10 mouse cellular contexts compared by ENCODE assay signal in the genomic region with DNA sequence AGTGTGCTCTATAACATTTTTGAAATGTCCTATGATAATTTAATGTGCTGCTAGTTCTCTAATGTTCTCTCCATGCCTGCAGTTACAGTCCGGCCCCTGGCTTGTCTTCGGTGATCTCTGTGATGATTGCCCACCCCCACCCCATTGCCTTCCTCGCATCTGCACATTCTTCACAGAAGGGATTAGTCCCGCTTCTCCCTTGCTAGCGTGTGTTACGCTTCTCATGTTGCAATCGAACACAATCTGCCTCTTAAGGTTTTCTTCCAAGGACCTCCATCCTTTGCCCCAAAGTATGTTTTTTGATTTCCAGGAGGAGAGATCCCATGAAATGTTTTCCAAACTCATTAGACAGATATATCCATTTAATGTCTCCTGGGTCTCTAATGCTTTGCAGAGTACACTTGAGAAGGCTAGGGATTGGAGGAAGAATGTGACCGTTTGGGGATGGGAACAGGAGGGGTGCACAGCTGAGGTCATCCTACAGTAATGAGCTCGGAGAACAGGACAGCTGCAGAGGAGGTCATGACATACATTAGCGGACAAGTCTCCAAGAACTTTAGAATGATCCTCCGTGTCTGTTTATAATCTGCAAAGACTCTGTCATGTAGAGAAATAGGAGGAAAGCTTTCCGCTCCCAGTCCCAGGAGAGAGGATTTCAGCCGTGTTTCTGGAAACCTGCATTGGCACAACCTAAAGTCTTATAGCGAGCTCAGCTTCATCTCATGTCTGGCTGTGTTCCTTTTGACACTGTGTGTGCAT.
DNase-seq lines count a peak whose midpoint lies in the region; ATAC-seq and TF ChIP-seq lines count a peak whose summit lies in the region.
"Had no signal": no experiment of that assay in that cellular context is flagged by ENCODE, and none has a peak within 500 bp of the region (broad histone marks: within the 10 kb centered on the region; RNA-seq: fewer than 3 reads in every experiment).

No protein-coding gene starts in this region.

- no peak overlapping the region for H3K4me3 ChIP-seq in lung, embryonic 15.5 days
- no peak overlapping the region for H3K4me3 ChIP-seq in lung, adult 2 months (replicated peaks; ENCODE audit: extremely low read depth, low read depth, low read length)
- H3K4me3 ChIP-seq in forebrain, embryonic 14.5 days (ENCODE audit: low read depth, low read length): no peak overlapping the region
- peak overlapping the region; percentile 7 for H3K4me3 ChIP-seq in limb, embryonic 15.5 days
- H3K4me3 ChIP-seq: erythroblast, embryonic 14.5 days had no signal

- no peak for TF ChIP-seq CTCF in lung, adult 2 months (IDR thresholded peaks at IDR 0.05; ENCODE audit: insufficient read depth, low read length)

- H3K4me2 ChIP-seq in lung, embryonic 15.5 days: peak overlapping the region; percentile 21
- 0 out of 2 replicates have a peak overlapping the region, but pooled peaks have one; percentile 10 for H3K4me2 ChIP-seq in forebrain, embryonic 14.5 days (ENCODE audit: low read length)
- peak overlapping the region; percentile 24 for H3K4me2 ChIP-seq in limb, embryonic 15.5 days

- H3K27me3 ChIP-seq in lung, embryonic 15.5 days: no peaks in the 10 kb centered on the region
- H3K27me3 ChIP-seq in forebrain, embryonic 14.5 days (replicated peaks; ENCODE audit: control insufficient read depth, insufficient read depth, low read length): no peaks in the 10 kb centered on the region
- no peaks in the 10 kb centered on the region for H3K27me3 ChIP-seq in limb, embryonic 15.5 days

- no peak overlapping the region for H3K9ac ChIP-seq in lung, embryonic 15.5 days
- no peak overlapping the region for H3K9ac ChIP-seq in forebrain, embryonic 14.5 days (ENCODE audit: low read length)
- no peak overlapping the region for H3K9ac ChIP-seq in limb, embryonic 15.5 days
- H3K9ac ChIP-seq: liver, embryonic 14.5 days had no signal

- 36% methylated on average over 14 of the region's 14 CpGs for WGBS in lung, embryonic 15.5 days
- WGBS in lung, adult 2 months: 54% methylated on average over 14 of the region's 14 CpGs
- 46% methylated on average over 14 of the region's 14 CpGs for WGBS in forebrain, embryonic 14.5 days
- WGBS in limb, embryonic 15.5 days: 26% methylated on average over 14 of the region's 14 CpGs

- H3K36me3 ChIP-seq in lung, embryonic 15.5 days: no peaks in the 10 kb centered on the region
- no peaks in the 10 kb centered on the region for H3K36me3 ChIP-seq in forebrain, embryonic 14.5 days (ENCODE audit: control insufficient read depth, insufficient read depth, low read length)
- no peaks in the 10 kb centered on the region for H3K36me3 ChIP-seq in limb, embryonic 15.5 days

- H3K9me3 ChIP-seq in lung, embryonic 15.5 days: no peaks in the 10 kb centered on the region
- no peaks in the 10 kb centered on the region for H3K9me3 ChIP-seq in forebrain, embryonic 14.5 days (replicated peaks; ENCODE audit: control insufficient read depth, low read length)
- no peaks in the 10 kb centered on the region for H3K9me3 ChIP-seq in limb, embryonic 15.5 days

- H3K4me1 ChIP-seq in lung, embryonic 15.5 days: peaks cover 12% of the 10 kb centered on the region
- peaks cover 3% of the 10 kb centered on the region; the same call in 1 of the 2 replicates for H3K4me1 ChIP-seq in lung, adult 2 months (ENCODE audit: control insufficient read depth, insufficient read depth, low read length)
- H3K4me1 ChIP-seq in forebrain, embryonic 14.5 days (ENCODE audit: control insufficient read depth, insufficient read depth, low read length): peaks cover 11% of the 10 kb centered on the region
- peaks cover 21% of the 10 kb centered on the region for H3K4me1 ChIP-seq in limb, embryonic 15.5 days

- TF ChIP-seq POLR2A in lung, adult 2 months (IDR thresholded peaks at IDR 0.05; ENCODE audit: borderline replicate concordance, extremely low read depth, low read depth, low read length): no peak

- peak overlapping the region; percentile 41; the same call in 1 of the 2 replicates for H3K27ac ChIP-seq in lung, embryonic 15.5 days
- no peak overlapping the region for H3K27ac ChIP-seq in forebrain, embryonic 14.5 days (ENCODE audit: low read depth, low read length)
- peak overlapping the region; percentile 71 for H3K27ac ChIP-seq in limb, embryonic 15.5 days
- H3K27ac ChIP-seq: liver, embryonic 14.5 days had no signal

- ATAC-seq in lung, embryonic 15.5 days (ENCODE audit: borderline replicate concordance, extremely low read depth, low FRiP score, low TSS enrichment): no peak
- ATAC-seq in forebrain, embryonic 14.5 days: 0 out of 2 replicates have a peak, but pooled peaks have one; percentile 13
- peak; percentile 90 for ATAC-seq in limb, embryonic 15.5 days (ENCODE audit: insufficient number of reproducible peaks, low FRiP score, low TSS enrichment, low read depth)

- no peak for DNase-seq in lung, adult 2 months
- peak; percentile 11 for DNase-seq in forebrain, embryonic 14.5 days (ENCODE audit: low spot score)
- peak; percentile 40 for DNase-seq in yolk sac, embryonic 10.5 days (ENCODE audit: low spot score)
- no peak for DNase-seq in ovary, adult 18-20 months (ENCODE audit: low spot score)
- no peak for DNase-seq in lung, postnatal 10 days
- no peak for DNase-seq in right cerebral cortex, adult 18-20 months

Comparison
In these comparisons a context has a peak if more than half of its experiments do, and no peak if none do; other contexts are left out.
1. DNase-seq: peak in forebrain, embryonic 14.5 days (single experiment) and yolk sac, embryonic 10.5 days (single experiment); none in lung, adult 2 months (single experiment), ovary, adult 18-20 months (single experiment), lung, postnatal 10 days (single experiment) and right cerebral cortex, adult 18-20 months (single experiment).
2. Peak in every context shown above with its lines, with median percentiles within 50 percentile points of each other: H3K4me2 ChIP-seq.